Comparison of ENCODE assay signal across 8 mouse cellular contexts in the genomic region with DNA sequence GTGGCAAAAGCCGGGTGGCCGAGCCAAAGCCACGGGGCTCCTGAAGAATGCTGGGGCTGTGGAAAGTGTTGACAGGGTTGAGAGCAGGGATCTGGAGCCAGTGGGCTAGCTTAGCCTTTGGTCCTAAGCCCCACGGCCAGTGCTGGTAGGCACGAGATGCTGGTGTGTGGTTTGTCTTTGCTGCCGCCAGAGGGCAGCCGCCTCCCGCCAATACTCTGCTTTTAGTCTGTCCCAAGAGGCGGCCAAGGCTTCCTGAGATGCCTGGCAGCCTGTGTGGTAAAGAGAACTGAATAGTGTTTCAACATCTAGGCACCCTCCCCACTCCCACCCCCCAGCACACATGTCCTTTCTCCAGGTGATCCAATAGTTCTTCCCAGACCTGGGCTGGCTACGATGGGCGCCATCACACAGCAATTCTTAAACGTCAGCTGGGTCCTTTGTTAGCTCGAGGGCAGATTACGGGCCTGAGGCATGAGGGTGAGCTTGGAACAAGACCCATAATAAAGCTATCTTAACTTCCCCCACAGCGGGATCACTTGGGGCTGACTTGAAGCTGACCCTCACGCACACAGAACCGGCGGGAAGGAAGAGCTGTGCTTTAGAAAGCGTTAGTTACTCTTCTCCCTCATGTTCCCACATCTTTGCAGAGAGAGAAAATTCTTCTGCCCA. TPM values are rescaled to one million over a fixed set of nuclear protein-coding genes. Genes with fewer than 3 reads are reported as not detected.
DNase-seq lines count a peak whose midpoint lies in the region; ATAC-seq and TF ChIP-seq lines count a peak whose summit lies in the region.

No protein-coding gene starts in this region.

- no peak overlapping the region for H3K4me2 ChIP-seq in heart, postnatal 0 days (ENCODE audit: low read depth, low read length)
- H3K4me2 ChIP-seq in lung, embryonic 15.5 days: no peak overlapping the region

- H3K4me3 ChIP-seq in bone marrow macrophage, adult 2 months (ENCODE audit: insufficient read depth, low read length): no peak overlapping the region
- no peak overlapping the region for H3K4me3 ChIP-seq in heart, postnatal 0 days (ENCODE audit: low read depth, low read length)
- no peak overlapping the region for H3K4me3 ChIP-seq in lung, embryonic 15.5 days
- no peak overlapping the region for H3K4me3 ChIP-seq in thymus, adult 2 months (ENCODE audit: control insufficient read depth, insufficient read depth, low read length)

- H3K4me1 ChIP-seq in bone marrow macrophage, adult 2 months (ENCODE audit: control insufficient read depth, insufficient read depth, low read length): no peaks in the 10 kb centered on the region
- H3K4me1 ChIP-seq in heart, postnatal 0 days (ENCODE audit: control insufficient read depth, insufficient read depth): no peaks in the 10 kb centered on the region
- no peaks in the 10 kb centered on the region for H3K4me1 ChIP-seq in lung, embryonic 15.5 days
- no peaks in the 10 kb centered on the region for H3K4me1 ChIP-seq in thymus, adult 2 months (replicated peaks; ENCODE audit: control insufficient read depth, insufficient read depth, low read length)

- peaks cover 23% of the 10 kb centered on the region for H3K27me3 ChIP-seq in heart, postnatal 0 days (ENCODE audit: control insufficient read depth, insufficient read depth, low read length)
- peaks cover 23% of the 10 kb centered on the region for H3K27me3 ChIP-seq in lung, embryonic 15.5 days
- no peaks in the 10 kb centered on the region for H3K27me3 ChIP-seq in thymus, adult 2 months (ENCODE audit: control insufficient read depth, insufficient read depth, low read length)

- peak; percentile 36 to 50 for DNase-seq in CD8-positive naive resting alpha-beta T cell, adult 2 months (ENCODE audit: low read depth in 2 of 2, low spot score in 2 of 2)
- DNase-seq in heart, postnatal 0 days (ENCODE audit: low spot score): peak; percentile 77
- peak; percentile 78 to 89 for DNase-seq in kidney, postnatal 36 days
- peak; percentile 42 for DNase-seq in ovary, postnatal 10 days (ENCODE audit: low spot score)
- DNase-seq in thymus, adult 2 months: peak; percentile 59

- TF ChIP-seq POLR2A in bone marrow macrophage, adult 2 months (IDR thresholded peaks at IDR 0.05; ENCODE audit: borderline replicate concordance, low read depth, low read length): no peak
- no peak for TF ChIP-seq POLR2A in thymus, adult 2 months (IDR thresholded peaks at IDR 0.05; ENCODE audit: control insufficient read depth, extremely low read depth, insufficient read depth, low read length, poor library complexity)

- peak; percentile 66 for ATAC-seq in erythroid progenitor cell, adult 5-6 weeks (replicated peaks; ENCODE audit: low FRiP score, poor library complexity, severe bottlenecking)
- peak; percentile 78; the same call in 1 of the 2 replicates for ATAC-seq in heart, postnatal 0 days (ENCODE audit: insufficient read depth, low read depth)
- ATAC-seq in lung, embryonic 15.5 days (ENCODE audit: borderline replicate concordance, extremely low read depth, low FRiP score, low TSS enrichment): peak; percentile 62

- no peak overlapping the region for H3K27ac ChIP-seq in bone marrow macrophage, adult 2 months (ENCODE audit: insufficient read depth, low read depth, low read length)
- no peak overlapping the region for H3K27ac ChIP-seq in heart, postnatal 0 days (ENCODE audit: low read depth)
- H3K27ac ChIP-seq in lung, embryonic 15.5 days: no peak overlapping the region
- no peak overlapping the region for H3K27ac ChIP-seq in thymus, adult 2 months (ENCODE audit: control insufficient read depth, insufficient read depth, low read length)

- WGBS in heart, postnatal 0 days: 31% methylated on average over 19 of the region's 19 CpGs
- 31% methylated on average over 19 of the region's 19 CpGs for WGBS in lung, embryonic 15.5 days
- WGBS in thymus, adult 2 months: 47% methylated on average over 19 of the region's 19 CpGs

- no peak for TF ChIP-seq EP300 in heart, postnatal 0 days (IDR thresholded peaks at IDR 0.05; ENCODE audit: low read depth)

- H3K36me3 ChIP-seq in heart, postnatal 0 days (replicated peaks; ENCODE audit: control insufficient read depth, insufficient read depth, low read length): no peaks in the 10 kb centered on the region
- H3K36me3 ChIP-seq in lung, embryonic 15.5 days: no peaks in the 10 kb centered on the region
- H3K36me3 ChIP-seq in thymus, adult 2 months (ENCODE audit: control insufficient read depth, insufficient read depth, low read length): no peaks in the 10 kb centered on the region

- no peak overlapping the region for H3K9ac ChIP-seq in heart, postnatal 0 days (replicated peaks; ENCODE audit: low read depth, low read length)
- no peak overlapping the region for H3K9ac ChIP-seq in lung, embryonic 15.5 days

- peak; percentile 66 for TF ChIP-seq CTCF in bone marrow macrophage, adult 2 months (IDR thresholded peaks at IDR 0.05; ENCODE audit: low read depth, low read length)
- peak; percentile 92 for TF ChIP-seq CTCF in heart, postnatal 0 days (IDR thresholded peaks at IDR 0.05; ENCODE audit: low read depth)
- peak; percentile 92 for TF ChIP-seq CTCF in thymus, adult 2 months (IDR thresholded peaks at IDR 0.05; ENCODE audit: borderline replicate concordance, control insufficient read depth, extremely low read depth, insufficient read depth, low read length, poor library complexity)

- no peaks in the 10 kb centered on the region for H3K9me3 ChIP-seq in heart, postnatal 0 days (replicated peaks; ENCODE audit: control insufficient read depth, low read length)
- H3K9me3 ChIP-seq in lung, embryonic 15.5 days: no peaks in the 10 kb centered on the region

RNA-seq across cellular contexts. Expression of a gene that starts 25.0 kb away (rescaled TPM):
- polyA plus RNA-seq in bone marrow macrophage, adult 2 months (2012; ENCODE audit: insufficient read depth, insufficient read length, missing spikeins): not detected in 2 replicates
- total RNA-seq in erythroid progenitor cell, adult 5-6 weeks (2015; ENCODE audit: low replicate concordance): not detected in 2 replicates
- not detected in 2 replicates for total RNA-seq in erythroid progenitor cell, adult 5-6 weeks (2017; ENCODE audit: low replicate concordance)
- total RNA-seq in heart, postnatal 0 days (2014; rRNA removed; ENCODE audit: low replicate concordance): not detected in 2 replicates
- polyA plus RNA-seq in heart, postnatal 0 days (2015; fragmentation: Nextera tagmentation; extraction: Ambion mirVana): 0.05 and 0.11 TPM in 2 replicates
- 1.2 and 1.9 TPM in 2 replicates for polyA plus RNA-seq in lung, embryonic 15.5 days (2015; fragmentation: Nextera tagmentation; extraction: Ambion mirVana)
- polyA plus RNA-seq in thymus, adult 2 months (2012; rRNA removed): 5.2 and 6.1 TPM in 2 replicates

RNA-seq across cellular contexts. Expression of a gene that starts 32.4 kb away (rescaled TPM):
- polyA plus RNA-seq in bone marrow macrophage, adult 2 months (2012; ENCODE audit: insufficient read depth, insufficient read length, missing spikeins): 0.36 TPM in 1 of 2 replicates, not detected in the other
- 5.0 TPM in 1 of 2 replicates, not detected in the other for total RNA-seq in erythroid progenitor cell, adult 5-6 weeks (2015; ENCODE audit: low replicate concordance)
- total RNA-seq in erythroid progenitor cell, adult 5-6 weeks (2017; ENCODE audit: low replicate concordance): 1.3 TPM in 1 of 2 replicates, not detected in the other
- 1.1 and 2.3 TPM in 2 replicates for total RNA-seq in heart, postnatal 0 days (2014; rRNA removed; ENCODE audit: low replicate concordance)
- 0.90 and 1.3 TPM in 2 replicates for polyA plus RNA-seq in heart, postnatal 0 days (2015; fragmentation: Nextera tagmentation; extraction: Ambion mirVana)
- polyA plus RNA-seq in lung, embryonic 15.5 days (2015; fragmentation: Nextera tagmentation; extraction: Ambion mirVana): 0.95 and 1.0 TPM in 2 replicates
- polyA plus RNA-seq in thymus, adult 2 months (2012; rRNA removed): 0.84 and 1.3 TPM in 2 replicates
